Mouse (Mus musculus) neural tube, embryonic 15.5 days (tissue): ENCODE results near the gene Rpp25l. TPM values are rescaled to one million over a fixed set of nuclear protein-coding genes. Genes with fewer than 3 reads are reported as not detected.
"Not testable (repeated sequence)": the region's sequence is repeated elsewhere in the genome, so short reads cannot be mapped to it uniquely, and the experiment has no call there.

ENCODE experiments used
- ATAC-seq: fragments of 200-750 bp; cut with Nextera tagmentation; 2 replicates; pipeline ENCODE4 v1.8.0; 2017; ENCODE audit warnings: mild to moderate bottlenecking, moderate TSS enrichment, moderate library complexity; ENCODE audit not compliant: low FRiP score
- H3K27ac ChIP-seq: fragments of 300-500 bp; sonication (generic); replicated peaks from 2 replicates; pipeline ENCODE4 v1.5.1; 2015; ENCODE audit warnings: mild to moderate bottlenecking, inconsistent platforms
- H3K27me3 ChIP-seq: fragments of 300-500 bp; sonication (generic); replicated peaks from 2 replicates; pipeline ENCODE4 v1.6.1; 2015; ENCODE audit warnings: inconsistent platforms
- H3K36me3 ChIP-seq: fragments of 300-500 bp; sonication (generic); 2 replicates; pipeline ENCODE4 v1.6.1; 2015; ENCODE audit warnings: inconsistent platforms
- H3K4me1 ChIP-seq: fragments of 300-500 bp; sonication (generic); 2 replicates; pipeline ENCODE4 v1.6.1; 2015; ENCODE audit warnings: inconsistent platforms
- H3K4me2 ChIP-seq: fragments of 300-500 bp; sonication (generic); 2 replicates; pipeline ENCODE4 v1.6.1; 2015; ENCODE audit warnings: inconsistent platforms, mild to moderate bottlenecking, moderate library complexity
- H3K4me3 ChIP-seq: fragments of 300-500 bp; sonication (generic); replicated peaks from 2 replicates; pipeline ENCODE4 v1.5.1; 2015; ENCODE audit warnings: mild to moderate bottlenecking, inconsistent platforms
- H3K9ac ChIP-seq: fragments of 300-500 bp; sonication (generic); replicated peaks from 2 replicates; pipeline ENCODE4 v1.6.1; 2015; ENCODE audit warnings: mild to moderate bottlenecking, inconsistent platforms
- H3K9me3 ChIP-seq: fragments of 300-500 bp; sonication (generic); replicated peaks from 2 replicates; pipeline ENCODE4 v1.6.1; 2016; ENCODE audit warnings: inconsistent platforms
- WGBS: fragments of 180-500 bp; shearing (Covaris S2); methylation state at CpG from one replicate; pipeline ENCODE4 v1.1.7; 2015; ENCODE audit warnings: mixed read lengths; 5-methylcytosine and 5-hydroxymethylcytosine counted together
- polyA plus RNA-seq: library from polyadenylated mRNA; unstranded; fragments of >200 nt; fragmentation: Nextera tagmentation; extraction: Ambion mirVana; gene quantifications from 2 replicates; pipeline ENCODE4 v1.2.1, GENCODE M21; 2015

Gene Rpp25l
- 59.3 and 61.1 TPM in 2 replicates for polyA plus RNA-seq

GRCm38 (mm10) chr4:41713197-41714067, at the start of gene Rpp25l:
Gene Rpp25l (minus strand): TSS chr4:41713534.
- Histone ChIP-seq H3K27me3 (no peaks in the 10 kb centered on the region), H3K4me3 (peak within 1 kb of the TSS; percentile 83), H3K9me3 (no peaks in the 10 kb centered on the region), H3K27ac (peak within 1 kb of the TSS; percentile 79), H3K36me3 (peaks cover 22% of the 10 kb centered on the region), H3K4me1 (peaks cover 52% of the 10 kb centered on the region), H3K9ac (peak within 1 kb of the TSS; percentile 98), H3K4me2 (peak within 1 kb of the TSS; percentile 94)
- under 1% methylated on average over 61 of the region's 61 CpGs for WGBS
- ATAC-seq, result peak; percentile 71

DNA sequence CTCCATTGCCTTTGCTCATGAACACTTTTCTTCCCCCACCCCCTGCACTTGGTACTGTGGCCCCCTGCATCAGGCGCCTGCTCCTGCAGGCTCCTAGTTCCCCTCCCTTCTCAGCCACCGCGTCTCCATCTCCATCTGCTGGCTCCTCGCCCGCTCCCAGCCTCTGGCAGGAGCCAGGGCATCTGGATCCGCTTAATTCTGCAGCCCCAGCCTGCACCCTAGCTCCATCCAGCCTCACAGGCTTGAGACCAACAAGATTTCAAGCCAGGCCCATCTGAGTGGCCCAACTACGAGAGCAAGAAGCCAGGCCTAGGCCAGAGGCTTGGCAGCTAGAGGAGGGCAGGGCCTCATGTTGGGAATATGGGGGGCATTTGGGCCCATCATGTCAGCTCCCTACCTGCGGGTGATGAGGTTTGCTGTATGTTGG, 49.4 kb upstream of the Rpp25l start:
- WGBS, result 50% methylated on average over 8 of the region's 8 CpGs
- not testable (repeated sequence) for H3K9me3 ChIP-seq, H3K36me3 ChIP-seq, H3K27me3 ChIP-seq, H3K9ac ChIP-seq, H3K4me3 ChIP-seq
- ATAC-seq, result peak; percentile 57; the same call in 1 of the 2 replicates
- H3K4me2 ChIP-seq, result peak overlapping the region; percentile 55
- peaks cover 33% of the 10 kb centered on the region for H3K4me1 ChIP-seq
- peak overlapping the region; percentile 37; the same call in 1 of the 2 replicates for H3K27ac ChIP-seq

DNA sequence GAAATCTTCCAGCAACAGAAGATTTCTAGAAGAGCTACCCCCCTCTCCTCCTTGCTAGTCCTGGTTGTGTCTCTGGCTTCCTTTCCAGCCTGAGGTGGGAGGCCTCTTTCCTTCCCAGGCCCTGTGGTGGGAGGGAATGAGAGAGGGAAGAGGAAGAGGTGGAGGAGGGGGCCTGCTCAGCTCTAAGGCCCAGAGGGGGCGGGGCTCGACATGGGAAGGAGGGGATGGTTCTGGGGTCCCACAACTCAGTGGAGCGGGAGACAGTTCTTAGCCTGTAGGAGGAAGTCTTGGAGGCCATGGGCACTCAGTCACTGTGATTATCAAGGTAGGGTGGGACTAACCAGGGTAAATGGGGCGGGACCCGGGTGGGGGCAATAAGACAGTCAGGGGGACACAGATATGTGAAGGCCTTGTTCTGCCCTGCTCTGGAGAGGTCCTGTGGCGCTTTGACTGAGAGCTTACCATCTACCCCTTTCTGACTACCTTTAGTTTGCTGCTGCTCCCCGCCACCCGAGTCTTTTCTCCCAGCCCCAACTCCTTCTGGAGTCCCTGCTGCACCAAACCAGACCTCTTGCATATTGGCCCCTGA, 48.9 kb upstream of the Rpp25l start:
- peak overlapping the region; percentile 55 for H3K4me2 ChIP-seq
- 0 out of 2 replicates have a peak, but pooled peaks have one; percentile 28 for ATAC-seq
- no peak overlapping the region for H3K4me3 ChIP-seq
- H3K9ac ChIP-seq, result no peak overlapping the region
- H3K27me3 ChIP-seq, result no peaks in the 10 kb centered on the region
- H3K27ac ChIP-seq, result peak overlapping the region; percentile 37; the same call in 1 of the 2 replicates
- 54% methylated on average over 8 of the region's 8 CpGs for WGBS
- no peaks in the 10 kb centered on the region for H3K9me3 ChIP-seq
- H3K4me1 ChIP-seq, result peaks cover 33% of the 10 kb centered on the region
- H3K36me3 ChIP-seq, result peaks cover 7% of the 10 kb centered on the region; the same call in 1 of the 2 replicates

DNA sequence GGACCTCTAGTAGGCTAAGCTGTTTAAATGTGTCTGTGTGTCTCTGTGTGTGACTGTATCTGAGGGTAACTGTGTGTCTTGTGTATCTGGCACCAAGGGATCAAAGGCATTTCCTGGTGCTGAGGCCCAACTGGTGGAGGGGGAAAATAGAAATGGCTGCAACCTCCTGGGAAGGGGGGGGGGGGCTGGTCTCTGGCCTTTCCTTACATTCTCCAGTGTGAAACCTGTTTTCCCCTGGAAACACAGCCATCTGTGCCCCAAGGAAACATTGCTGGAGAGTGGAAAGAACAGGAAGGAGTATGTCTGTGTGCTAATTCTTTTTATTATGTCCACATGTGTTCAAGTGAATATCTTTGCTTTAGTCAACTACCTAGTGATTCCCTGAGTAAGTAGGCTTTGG, 48.3 kb upstream of the Rpp25l start:
- Histone ChIP-seq H3K4me2 (peak overlapping the region; percentile 55), H3K4me1 (peaks cover 37% of the 10 kb centered on the region), H3K9ac (0 out of 2 replicates have a peak overlapping the region, but pooled peaks have one; percentile 14), H3K9me3 (no peaks in the 10 kb centered on the region), H3K36me3 (peaks cover 7% of the 10 kb centered on the region; the same call in 1 of the 2 replicates), H3K4me3 (no peak overlapping the region), H3K27me3 (no peaks in the 10 kb centered on the region), H3K27ac (peak overlapping the region; percentile 37; the same call in 1 of the 2 replicates)
- ATAC-seq, result no peak

GRCm38 (mm10) chr4:41760911-41761310, 47.6 kb upstream of the Rpp25l start:
- H3K9ac ChIP-seq, result peak overlapping the region; percentile 14; the same call in 1 of the 2 replicates
- H3K9me3 ChIP-seq, result no peaks in the 10 kb centered on the region
- peak overlapping the region; percentile 34 for H3K4me3 ChIP-seq
- H3K36me3 ChIP-seq, result peaks cover 7% of the 10 kb centered on the region; the same call in 1 of the 2 replicates
- H3K4me2 ChIP-seq, result peak overlapping the region; percentile 55
- ATAC-seq, result no peak; the same call in 1 of the 2 replicates
- WGBS, result 84% methylated on average over 4 of the region's 4 CpGs
- no peaks in the 10 kb centered on the region for H3K27me3 ChIP-seq
- peaks cover 43% of the 10 kb centered on the region for H3K4me1 ChIP-seq
- peak overlapping the region; percentile 37; the same call in 1 of the 2 replicates for H3K27ac ChIP-seq

- Histone ChIP-seq H3K4me2 (peak overlapping the region; percentile 55), H3K36me3 (peaks cover 7% of the 10 kb centered on the region; the same call in 1 of the 2 replicates), H3K27me3 (no peaks in the 10 kb centered on the region), H3K4me1 (peaks cover 43% of the 10 kb centered on the region), H3K27ac (peak overlapping the region; percentile 68), H3K9ac (peak overlapping the region; percentile 14), H3K4me3 (peak overlapping the region; percentile 34), H3K9me3 (no peaks in the 10 kb centered on the region)
- ATAC-seq, result peak; percentile 48; the same call in 1 of the 2 replicates
- 2% methylated on average over 15 of the region's 15 CpGs for WGBS
Observed at GRCm38 (mm10) chr4:41760288-41760721, 47.0 kb upstream of the Rpp25l start.

DNA sequence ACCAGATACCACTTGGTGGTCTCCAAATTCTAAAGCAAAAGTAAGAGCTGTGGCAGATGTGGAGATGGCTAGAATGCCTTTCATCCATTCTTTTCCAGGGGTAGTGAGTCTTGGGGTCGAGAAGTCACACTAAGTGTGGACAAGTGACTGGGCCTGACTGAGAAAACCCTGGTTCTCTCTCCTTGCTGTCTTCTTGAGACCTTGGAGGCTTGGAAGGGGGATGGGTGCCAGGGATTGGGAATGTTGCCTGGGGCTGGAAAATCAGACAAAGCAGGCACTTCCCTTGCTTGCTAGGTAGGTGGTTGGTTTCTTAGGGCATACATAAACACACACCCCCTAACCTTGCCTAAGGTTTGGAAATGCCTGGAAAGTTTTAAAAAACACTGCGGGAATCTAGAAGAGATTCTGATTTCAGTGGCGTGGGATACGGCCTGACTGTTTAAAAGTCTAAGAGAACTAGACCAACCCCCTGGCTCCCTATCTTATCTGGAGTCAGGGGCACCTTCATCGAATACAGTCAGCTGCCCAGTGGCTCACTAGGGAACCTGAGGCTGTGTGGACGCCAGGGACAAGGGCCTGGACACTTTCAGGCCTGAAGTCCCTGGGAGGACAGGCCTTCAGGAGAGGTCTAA, 46.4 kb upstream of the Rpp25l start:
- Histone ChIP-seq H3K9me3 (no peaks in the 10 kb centered on the region), H3K27me3 (no peaks in the 10 kb centered on the region)

DNA sequence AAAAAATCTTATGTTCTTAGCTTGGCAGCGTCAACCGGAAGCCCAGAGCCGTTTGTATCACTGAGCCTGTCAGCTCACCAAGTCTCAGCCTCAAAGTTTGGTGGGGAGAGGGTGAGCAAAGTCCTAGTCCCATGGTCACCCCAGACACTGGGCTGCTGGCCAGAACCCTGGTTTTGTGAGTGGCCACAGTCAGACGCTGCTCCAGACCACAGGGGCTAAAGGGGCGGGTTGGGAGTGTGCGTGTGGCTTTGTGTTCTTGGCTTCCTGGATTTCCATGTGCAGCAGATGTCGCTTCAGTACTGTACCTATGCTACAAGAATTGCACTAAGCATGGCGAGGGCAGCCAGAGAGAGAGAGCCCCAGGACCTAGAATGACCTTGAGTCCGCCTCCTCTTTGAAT, 45.9 kb upstream of the Rpp25l start:
- Histone ChIP-seq H3K36me3 (peaks cover 7% of the 10 kb centered on the region; the same call in 1 of the 2 replicates), H3K4me1 (peaks cover 51% of the 10 kb centered on the region), H3K4me3 (no peak overlapping the region), H3K27me3 (no peaks in the 10 kb centered on the region), H3K4me2 (no peak overlapping the region), H3K9ac (no peak overlapping the region), H3K9me3 (no peaks in the 10 kb centered on the region), H3K27ac (no peak overlapping the region)
- no peak for ATAC-seq
- WGBS, result 82% methylated on average over 9 of the region's 9 CpGs

More for the DNA sequence above, 46.4 kb upstream of the Rpp25l start:
- Histone ChIP-seq H3K36me3 (peaks cover 7% of the 10 kb centered on the region; the same call in 1 of the 2 replicates), H3K27ac (peak overlapping the region; percentile 68), H3K4me2 (peak overlapping the region; percentile 55), H3K4me3 (peak overlapping the region; percentile 34), H3K9ac (peak overlapping the region; percentile 14; the same call in 1 of the 2 replicates), H3K4me1 (peaks cover 45% of the 10 kb centered on the region)
- no peak for ATAC-seq
- WGBS, result 48% methylated on average over 6 of the region's 6 CpGs

- Histone ChIP-seq H3K4me3 (no peak overlapping the region), H3K36me3 (peaks cover 7% of the 10 kb centered on the region; the same call in 1 of the 2 replicates), H3K4me1 (peaks cover 51% of the 10 kb centered on the region), H3K27ac (no peak overlapping the region), H3K9ac (no peak overlapping the region), H3K9me3 (no peaks in the 10 kb centered on the region), H3K27me3 (no peaks in the 10 kb centered on the region), H3K4me2 (no peak overlapping the region)
- WGBS, result 95% methylated on average over 4 of the region's 4 CpGs
- no peak for ATAC-seq
Observed at GRCm38 (mm10) chr4:41758701-41759100, 45.4 kb upstream of the Rpp25l start.

- H3K4me3 ChIP-seq, result no peak overlapping the region
- 85% methylated on average over 11 of the region's 11 CpGs for WGBS
- ATAC-seq, result no peak
- no peak overlapping the region for H3K4me2 ChIP-seq
- peaks cover 7% of the 10 kb centered on the region; the same call in 1 of the 2 replicates for H3K36me3 ChIP-seq
- no peak overlapping the region for H3K27ac ChIP-seq
- H3K27me3 ChIP-seq, result no peaks in the 10 kb centered on the region
- no peak overlapping the region for H3K9ac ChIP-seq
- H3K4me1 ChIP-seq, result peaks cover 51% of the 10 kb centered on the region
- no peaks in the 10 kb centered on the region for H3K9me3 ChIP-seq
Observed at GRCm38 (mm10) chr4:41758021-41758420, 44.7 kb upstream of the Rpp25l start.

DNA sequence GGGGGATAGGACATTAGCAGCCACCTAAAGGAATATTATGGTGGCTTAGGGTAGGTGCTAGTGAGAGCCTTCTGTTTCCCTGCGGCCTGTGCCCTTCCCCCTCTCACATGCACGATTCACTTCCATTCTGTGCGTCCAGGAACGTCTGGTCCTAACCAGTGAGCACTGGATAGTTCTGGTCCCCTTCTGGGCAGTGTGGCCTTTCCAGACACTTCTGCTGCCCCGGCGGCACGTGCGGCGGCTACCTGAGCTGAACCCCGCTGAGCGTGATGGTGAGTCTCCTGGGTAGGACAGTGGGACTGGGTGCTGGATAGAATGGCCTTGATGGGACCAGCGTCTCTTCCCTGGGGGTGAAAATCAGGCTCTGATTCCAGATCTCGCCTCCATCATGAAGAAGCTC, 44.0 kb upstream of the Rpp25l start:
- Histone ChIP-seq H3K4me1 (peaks cover 45% of the 10 kb centered on the region), H3K9me3 (no peaks in the 10 kb centered on the region), H3K36me3 (peaks cover 7% of the 10 kb centered on the region; the same call in 1 of the 2 replicates), H3K9ac (no peak overlapping the region), H3K27ac (no peak overlapping the region), H3K4me2 (no peak overlapping the region), H3K4me3 (no peak overlapping the region), H3K27me3 (no peaks in the 10 kb centered on the region)
- WGBS, result 94% methylated on average over 13 of the region's 13 CpGs
- no peak for ATAC-seq
